Mouse (Mus musculus) embryonic fibroblast, embryonic 13.5 days (primary cell): ENCODE results near the gene Rab13. TPM values are rescaled to one million over a fixed set of nuclear protein-coding genes. Genes with fewer than 3 reads are reported as not detected.

ENCODE experiments used
- H3K27ac ChIP-seq: 2 replicates; pipeline ENCODE4 v1.5.1; 2012; ENCODE audit warnings: low read length, control low read depth, inconsistent platforms; ENCODE audit not compliant: insufficient read depth
- H3K4me1 ChIP-seq: 2 replicates; pipeline ENCODE4 v1.6.1; 2011; ENCODE audit warnings: low read length; ENCODE audit not compliant: control insufficient read depth, insufficient read depth
- H3K4me3 ChIP-seq: 2 replicates; pipeline ENCODE4 v1.5.1; 2011; ENCODE audit warnings: mild to moderate bottlenecking, control low read depth, low read length; ENCODE audit not compliant: insufficient read depth
- CTCF ChIP-seq: IDR thresholded peaks from 2 replicates; pipeline ENCODE4 v1.5.1; 2011; ENCODE audit warnings: mild to moderate bottlenecking, control low read depth, low read length, moderate library complexity, borderline replicate concordance; ENCODE audit not compliant: insufficient read depth
- POLR2A ChIP-seq: IDR thresholded peaks from 2 replicates; pipeline ENCODE4 v1.6.1; 2011; ENCODE audit warnings: low read depth, mild to moderate bottlenecking, control low read depth, low read length, moderate library complexity
- polyA plus RNA-seq: library from polyadenylated mRNA; stranded (reverse); fragments of >200 nt; gene quantifications from 2 replicates; pipeline ENCODE4 v1.2.4, GENCODE M21; 2011; ENCODE audit warnings: low read depth; ENCODE audit not compliant: missing spikeins, insufficient read length

Rab13 gene
- polyA plus RNA-seq, 1 experiment: 33.5 TPM

- TF ChIP-seq POLR2A (no peak), CTCF (no peak)
- Histone ChIP-seq H3K4me1 (no peaks in the 10 kb centered on the region), H3K27ac (no peak overlapping the region), H3K4me3 (no peak overlapping the region)
Observed at GRCm38 (mm10) chr3:90222455-90222854, 9.0 kb downstream of the Rab13 start.

GRCm38 (mm10) chr3:90222941-90223340 lies 9.4 kb downstream of the Rab13 start:
- Histone ChIP-seq H3K4me1 (no peaks in the 10 kb centered on the region), H3K4me3 (no peak overlapping the region), H3K27ac (no peak overlapping the region)
- no peak for TF ChIP-seq CTCF
- TF ChIP-seq POLR2A: no peak

DNA sequence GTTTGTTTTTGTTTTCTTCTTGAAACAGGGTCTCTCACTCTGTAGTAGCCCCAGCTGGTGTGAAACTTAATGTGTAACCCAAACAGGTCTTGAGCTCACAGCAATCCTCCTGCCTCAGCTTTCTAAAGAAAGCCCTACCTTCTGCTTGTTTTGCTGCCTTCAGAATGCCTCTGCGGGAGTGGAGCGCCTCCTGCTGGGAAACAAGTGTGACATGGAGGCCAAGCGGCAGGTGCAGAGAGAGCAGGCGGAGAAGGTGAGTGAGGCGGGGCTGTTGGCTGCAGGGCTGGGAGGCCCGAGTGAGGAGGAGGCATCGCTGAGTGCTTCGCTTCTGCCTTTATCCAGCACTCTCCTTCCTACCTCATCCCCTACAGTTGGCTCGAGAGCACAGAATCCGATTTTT lies 10.8 kb downstream of the Rab13 start:
- TF ChIP-seq CTCF (no peak), POLR2A (no peak)
- Histone ChIP-seq H3K4me1 (no peaks in the 10 kb centered on the region), H3K4me3 (no peak overlapping the region), H3K27ac (no peak overlapping the region)

- Histone ChIP-seq H3K4me1 (peaks cover 2% of the 10 kb centered on the region; the same call in 1 of the 2 replicates), H3K4me3 (peak overlapping the region; percentile 98), H3K27ac (no peak overlapping the region)
- TF ChIP-seq CTCF (no peak), POLR2A (no peak)
Observed at GRCm38 (mm10) chr3:90231075-90231474, 17.6 kb downstream of the Rab13 start.

DNA sequence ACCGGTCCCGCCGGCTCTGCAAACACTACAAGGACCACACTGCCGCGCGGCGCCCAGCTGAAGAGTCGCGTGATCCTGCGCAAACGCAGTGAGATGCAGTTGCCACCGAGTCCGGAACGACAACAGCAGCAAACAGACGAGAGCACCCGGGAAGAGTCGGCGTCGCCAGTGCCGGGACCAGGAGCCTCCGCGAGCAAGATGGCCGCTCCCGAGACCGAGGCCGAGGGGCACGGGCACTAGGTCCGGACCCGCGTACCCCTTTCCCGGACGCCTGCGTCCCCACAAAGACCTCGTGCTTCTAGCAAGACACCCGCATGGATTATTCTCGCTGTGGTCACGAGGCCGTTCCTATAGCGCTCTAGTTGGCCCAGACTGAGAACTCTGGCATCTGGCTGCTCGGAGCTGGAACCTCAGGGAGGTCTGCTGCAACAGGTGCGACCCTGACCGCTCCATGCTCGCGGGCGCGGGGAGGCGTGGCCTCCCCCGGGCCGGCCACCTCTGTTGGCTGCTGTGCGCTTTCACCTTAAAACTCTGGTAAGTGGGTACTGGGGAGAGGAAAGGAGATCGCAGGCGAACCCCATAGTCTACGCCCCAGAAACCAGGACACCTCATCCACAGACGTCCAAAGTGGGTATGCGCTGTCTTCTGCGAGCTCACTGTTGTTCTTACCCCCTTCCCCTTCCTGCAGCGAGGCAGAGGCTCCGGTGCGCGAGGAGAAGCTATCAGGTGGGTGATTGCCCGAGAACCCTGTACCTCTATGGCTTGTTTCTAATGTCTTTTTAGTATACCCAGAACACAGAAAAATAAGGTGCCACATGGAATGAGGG lies 18.2 kb downstream of the Rab13 start, which contains the start of gene Jtb:
Gene Jtb, plus strand, starts transcription at position 91 of the 827 bp plus-strand sequence.
- Histone ChIP-seq H3K27ac (peak within 1 kb of the TSS; percentile 57; the same call in 1 of the 2 replicates), H3K4me3 (peak within 1 kb of the TSS; percentile 98), H3K4me1 (peaks cover 2% of the 10 kb centered on the region; the same call in 1 of the 2 replicates)
- TF ChIP-seq CTCF (no peak), POLR2A (peak; percentile 85)

GRCm38 (mm10) chr3:90241251-90241650 lies 27.8 kb downstream of the Rab13 start:
- TF ChIP-seq POLR2A (no peak), CTCF (no peak)
- H3K27ac ChIP-seq: no peak overlapping the region
- no peak overlapping the region for H3K4me3 ChIP-seq
- no peaks in the 10 kb centered on the region for H3K4me1 ChIP-seq

DNA sequence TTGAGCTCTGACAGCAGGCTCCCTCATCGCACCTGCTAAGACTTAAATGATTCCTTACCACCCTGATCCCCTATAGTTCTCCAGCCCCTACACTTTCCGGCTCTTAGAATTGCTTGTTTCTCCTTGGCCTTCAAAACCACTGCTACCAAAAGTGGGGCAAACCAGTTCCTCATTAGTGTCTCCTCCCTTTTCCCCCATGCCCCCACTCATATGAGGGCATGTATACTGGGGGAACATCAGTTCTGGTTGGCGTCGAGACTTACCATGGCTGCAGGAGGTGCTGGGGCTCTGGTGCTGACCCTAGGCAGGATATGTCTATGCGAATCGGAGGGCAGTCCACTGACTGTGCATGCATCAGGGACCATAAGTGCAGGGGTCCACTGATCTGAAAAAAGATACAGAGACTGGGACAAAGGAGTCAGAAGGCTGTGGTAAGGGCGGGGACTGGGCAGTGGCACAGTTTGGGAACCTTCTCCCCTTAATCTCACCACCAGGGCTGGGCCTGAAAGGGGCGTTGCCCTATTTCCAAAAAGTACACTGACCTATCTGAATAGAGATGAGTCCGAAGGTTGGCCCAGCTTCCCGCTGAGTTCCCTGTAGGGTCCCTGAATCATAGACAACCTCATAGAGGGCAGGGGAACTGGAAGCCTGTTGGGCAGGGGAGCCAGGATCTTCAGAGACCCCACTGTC lies 28.3 kb downstream of the Rab13 start:
- TF ChIP-seq POLR2A (no peak), CTCF (no peak)
- Histone ChIP-seq H3K27ac (no peak overlapping the region), H3K4me3 (no peak overlapping the region), H3K4me1 (no peaks in the 10 kb centered on the region)

DNA sequence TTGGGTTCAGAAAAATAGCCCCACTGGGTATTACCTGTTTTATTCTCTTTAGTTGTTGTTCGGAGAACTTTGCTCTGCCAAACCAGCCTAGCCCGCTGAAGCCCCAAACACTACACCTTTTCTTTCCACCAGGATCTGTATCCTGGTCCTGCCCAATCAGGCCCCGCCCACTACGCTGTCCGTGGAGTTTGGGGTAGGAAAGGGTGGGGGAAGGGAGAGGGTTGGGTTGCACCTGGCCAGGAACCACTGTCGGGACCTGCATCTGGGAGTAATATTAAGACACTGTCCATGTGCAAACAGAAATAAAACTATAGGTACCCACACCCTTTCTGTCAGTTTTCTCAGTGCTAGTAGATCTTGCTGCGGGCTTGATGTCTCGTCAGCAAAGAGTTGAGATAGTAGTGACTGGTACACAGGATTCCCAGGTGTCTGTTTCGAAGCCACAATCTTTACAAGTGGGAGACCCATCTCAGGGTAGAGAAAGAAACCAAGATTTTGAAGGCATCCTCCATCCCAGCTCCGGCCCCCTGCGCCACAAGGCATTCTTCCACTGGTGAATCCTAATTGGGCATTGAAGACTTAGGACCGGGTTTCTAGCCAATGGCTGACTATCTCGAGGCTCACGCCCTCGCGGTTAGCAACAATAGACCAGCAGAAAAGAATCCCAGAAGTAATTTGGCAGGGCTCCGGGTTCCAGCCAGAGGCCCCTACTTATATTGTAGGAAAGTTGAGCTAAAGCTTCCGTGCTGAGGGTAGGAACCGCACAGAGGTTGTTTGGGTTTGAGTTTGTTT lies 29.7 kb downstream of the Rab13 start, which contains the start of gene Creb3l4:
Gene Creb3l4, minus strand, starts transcription at position 529 of the 792 bp plus-strand sequence.
- no peak for TF ChIP-seq CTCF
- peak; percentile 29; the same call in 1 of the 2 replicates for TF ChIP-seq POLR2A
- H3K4me1 ChIP-seq: no peaks in the 10 kb centered on the region
- no peak within 1 kb of the TSS for H3K27ac ChIP-seq
- H3K4me3 ChIP-seq: peak within 1 kb of the TSS; percentile 15; the same call in 1 of the 2 replicates

- peaks cover 3% of the 10 kb centered on the region; the same call in 1 of the 2 replicates for H3K4me1 ChIP-seq
Observed at GRCm38 (mm10) chr3:90245406-90245805, 31.9 kb downstream of the Rab13 start.

More at GRCm38 (mm10) chr3:90245406-90245805, 31.9 kb downstream of the Rab13 start:
- H3K4me3 ChIP-seq: no peak overlapping the region
- no peak for TF ChIP-seq POLR2A
- no peak for TF ChIP-seq CTCF
- H3K27ac ChIP-seq: no peak overlapping the region
